Mouse (Mus musculus): ENCODE data around the gene Tcirg1.

Gene Tcirg1

GRCm38 (mm10) chr19:3926685-3927084 lies 19.8 kb upstream of the Tcirg1 start:
- no peak for DNase-seq

- DNase-seq, result no peak
These were observed 19.3 kb upstream of the Tcirg1 start for GRCm38 (mm10) chr19:3926279-3926678.

GRCm38 (mm10) chr19:3925859-3926258 lies 18.9 kb upstream of the Tcirg1 start:
- no peak for DNase-seq

- no peak for DNase-seq
These were observed 17.9 kb upstream of the Tcirg1 start for GRCm38 (mm10) chr19:3924868-3925267.

- no peak for DNase-seq
These were observed 17.3 kb upstream of the Tcirg1 start for GRCm38 (mm10) chr19:3924190-3924589.

GRCm38 (mm10) chr19:3923586-3923985 lies 16.7 kb upstream of the Tcirg1 start:
- DNase-seq, result no peak

GRCm38 (mm10) chr19:3922661-3923371 lies 15.9 kb upstream of the Tcirg1 start:
- DNase-seq, result no peak

- DNase-seq, result no peak
These were observed 13.0 kb upstream of the Tcirg1 start for GRCm38 (mm10) chr19:3919928-3920327.

GRCm38 (mm10) chr19:3916727-3917126 lies 9.8 kb upstream of the Tcirg1 start:
- DNase-seq, result no peak

- no peak for DNase-seq
These were observed 7.6 kb upstream of the Tcirg1 start for GRCm38 (mm10) chr19:3914535-3914934.

- no peak for DNase-seq
These were observed 6.8 kb upstream of the Tcirg1 start for GRCm38 (mm10) chr19:3913692-3914091.

GRCm38 (mm10) chr19:3912337-3913204 lies 5.6 kb upstream of the Tcirg1 start, which contains the start of gene Ndufs8:
Gene Ndufs8, minus strand, starts transcription at chr19:3912774.
- DNase-seq, result peak; percentile 78

GRCm38 (mm10) chr19:3910206-3910605 lies 3.3 kb upstream of the Tcirg1 start:
- no peak for DNase-seq

GRCm38 (mm10) chr19:3907876-3908660 lies 1.1 kb upstream of the Tcirg1 start:
- no peak for DNase-seq

- no peak for DNase-seq
These were observed 607 bp downstream of the Tcirg1 start for GRCm38 (mm10) chr19:3906326-3906725.

GRCm38 (mm10) chr19:3905261-3905969 lies 1.5 kb downstream of the Tcirg1 start:
- DNase-seq, result no peak

- DNase-seq, result no peak
These were observed 2.6 kb downstream of the Tcirg1 start for GRCm38 (mm10) chr19:3904363-3904675.

- no peak for DNase-seq
These were observed 3.1 kb downstream of the Tcirg1 start for GRCm38 (mm10) chr19:3903648-3904362.

- no peak for DNase-seq
These were observed 4.0 kb downstream of the Tcirg1 start for GRCm38 (mm10) chr19:3902966-3903365.

- DNase-seq, result no peak
These were observed 7.3 kb downstream of the Tcirg1 start for GRCm38 (mm10) chr19:3899618-3900017.

GRCm38 (mm10) chr19:3898952-3899351 lies 8.0 kb downstream of the Tcirg1 start:
- no peak for DNase-seq

- DNase-seq, result no peak
These were observed 9.4 kb downstream of the Tcirg1 start for GRCm38 (mm10) chr19:3897557-3897956.

All from right cerebral cortex, postnatal 14 days (tissue).